Comparison of ENCODE assay signal across 23 mouse cellular contexts in the genomic region with DNA sequence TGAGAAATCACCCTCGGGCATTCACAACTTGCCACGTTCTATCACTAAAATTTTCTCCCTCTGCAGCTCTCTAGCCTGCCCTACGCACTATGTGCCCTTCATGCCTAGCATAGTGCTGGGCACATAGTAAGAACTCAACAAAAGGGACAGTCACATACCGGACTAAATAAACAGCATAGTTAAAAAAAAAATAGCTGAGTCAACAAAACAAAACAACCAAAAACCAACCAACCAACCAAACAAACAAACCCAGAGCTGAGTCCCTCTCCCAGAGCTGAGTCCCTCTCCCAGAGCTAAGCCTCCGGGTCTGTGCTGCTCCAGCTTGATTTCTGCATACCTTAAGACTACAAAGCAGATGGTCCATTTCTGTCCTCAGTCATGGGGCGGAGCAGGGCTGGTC.
"Had no signal": no experiment of that assay in that cellular context is flagged by ENCODE, and none has a peak within 500 bp of the region (broad histone marks: within the 10 kb centered on the region; RNA-seq: fewer than 3 reads in every experiment).

No protein-coding gene starts in this region.

- H3K27ac ChIP-seq: gastrocnemius, adult 2 months; heart, embryonic 10.5 days; hindbrain, embryonic 10.5 days; hindbrain, embryonic 12.5 days; hindbrain, embryonic 14.5 days; intestine, embryonic 15.5 days; layer of hippocampus, adult 2 months; limb, embryonic 13.5 days had no signal

- H3K27me3 ChIP-seq: heart, embryonic 12.5 days; hindbrain, embryonic 12.5 days; intestine, embryonic 15.5 days had no signal

- H3K36me3 ChIP-seq: hindbrain, embryonic 10.5 days; hindbrain, embryonic 12.5 days; intestine, embryonic 15.5 days had no signal

- H3K9me3 ChIP-seq: heart, embryonic 10.5 days; hindbrain, embryonic 10.5 days; hindbrain, embryonic 12.5 days; intestine, embryonic 15.5 days; limb, embryonic 13.5 days had no signal

- H3K4me3 ChIP-seq: gastrocnemius, adult 2 months; heart, embryonic 10.5 days; heart, embryonic 12.5 days; hindbrain, embryonic 10.5 days; hindbrain, embryonic 12.5 days; intestine, embryonic 15.5 days; layer of hippocampus, adult 2 months; limb, embryonic 13.5 days had no signal

- ATAC-seq: hindbrain, embryonic 16.5 days; inflammation-experienced regulatory T-cells, adult 6 months; intestine, embryonic 15.5 days; intestine, postnatal 0 days had no signal

- H3K9ac ChIP-seq: heart, embryonic 12.5 days; hindbrain, embryonic 12.5 days; hindbrain, embryonic 14.5 days; intestine, embryonic 15.5 days; limb, embryonic 13.5 days had no signal

- H3K4me1 ChIP-seq: heart, embryonic 10.5 days; heart, embryonic 12.5 days had no signal

- H3K4me2 ChIP-seq: heart, embryonic 12.5 days; hindbrain, embryonic 12.5 days; hindbrain, embryonic 14.5 days; intestine, embryonic 15.5 days; limb, embryonic 13.5 days had no signal

- DNase-seq: gastrocnemius, adult 2 months; gastrocnemius, postnatal 10 days; gastrocnemius, postnatal 25 days; heart, adult 18-20 months; heart, postnatal 10 days; heart, postnatal 4 days; kidney, adult 18-20 months; kidney, adult 8-10 months; kidney, postnatal 10 days; kidney, postnatal 25 days; kidney, postnatal 4 days; left cerebral cortex, postnatal 4 days had no signal
